Mouse (Mus musculus) heart, embryonic 12.5 days (tissue): ENCODE results near the gene Prkn. TPM values are rescaled to one million over a fixed set of nuclear protein-coding genes. Genes with fewer than 3 reads are reported as not detected.

ENCODE experiments used
- ATAC-seq: fragments of 200-750 bp; cut with Nextera tagmentation; 2 replicates; pipeline ENCODE4 v1.8.0; 2017; ENCODE audit warnings: moderate TSS enrichment, moderate library complexity; ENCODE audit not compliant: insufficient number of reproducible peaks, low FRiP score
- H3K27ac ChIP-seq: fragments of 300-500 bp; sonication (generic); 2 replicates; pipeline ENCODE4 v1.5.1; 2016; ENCODE audit warnings: mild to moderate bottlenecking, moderate library complexity; ENCODE audit not compliant: poor library complexity, severe bottlenecking
- H3K27me3 ChIP-seq: fragments of 300-500 bp; sonication (generic); replicated peaks from 2 replicates; pipeline ENCODE4 v1.6.1; 2016; ENCODE audit warnings: mild to moderate bottlenecking, moderate library complexity
- H3K36me3 ChIP-seq: fragments of 300-500 bp; sonication (generic); 2 replicates; pipeline ENCODE4 v1.6.1; 2016; ENCODE audit warnings: mild to moderate bottlenecking, moderate library complexity
- H3K4me1 ChIP-seq: fragments of 300-500 bp; sonication (generic); replicated peaks from 2 replicates; pipeline ENCODE4 v1.6.1; 2016; ENCODE audit warnings: mild to moderate bottlenecking
- H3K4me2 ChIP-seq: fragments of 300-500 bp; sonication (generic); 2 replicates; pipeline ENCODE4 v1.6.1; 2016; ENCODE audit warnings: mild to moderate bottlenecking, moderate library complexity
- H3K4me3 ChIP-seq: fragments of 300-500 bp; sonication (generic); 2 replicates; pipeline ENCODE4 v1.5.1; 2016; ENCODE audit warnings: mild to moderate bottlenecking
- H3K9ac ChIP-seq: fragments of 300-500 bp; sonication (generic); 2 replicates; pipeline ENCODE4 v1.6.1; 2016; ENCODE audit warnings: mild to moderate bottlenecking, moderate library complexity
- H3K9me3 ChIP-seq: fragments of 300-500 bp; sonication (generic); replicated peaks from 2 replicates; pipeline ENCODE4 v1.6.1; 2016; ENCODE audit warnings: mild to moderate bottlenecking, moderate library complexity
- WGBS: fragments of 180-500 bp; shearing (Covaris S2); methylation state at CpG from one replicate; pipeline ENCODE4 v1.1.7; 2016; 5-methylcytosine and 5-hydroxymethylcytosine counted together
- polyA plus RNA-seq: library from polyadenylated mRNA; unstranded; fragments of >200 nt; fragmentation: Nextera tagmentation; extraction: Ambion mirVana; gene quantifications from 2 replicates; pipeline ENCODE4 v1.2.1, GENCODE M21; 2016

The Prkn gene
- polyA plus RNA-seq, 1 experiment from 2014 or later: 1.5 TPM

DNA sequence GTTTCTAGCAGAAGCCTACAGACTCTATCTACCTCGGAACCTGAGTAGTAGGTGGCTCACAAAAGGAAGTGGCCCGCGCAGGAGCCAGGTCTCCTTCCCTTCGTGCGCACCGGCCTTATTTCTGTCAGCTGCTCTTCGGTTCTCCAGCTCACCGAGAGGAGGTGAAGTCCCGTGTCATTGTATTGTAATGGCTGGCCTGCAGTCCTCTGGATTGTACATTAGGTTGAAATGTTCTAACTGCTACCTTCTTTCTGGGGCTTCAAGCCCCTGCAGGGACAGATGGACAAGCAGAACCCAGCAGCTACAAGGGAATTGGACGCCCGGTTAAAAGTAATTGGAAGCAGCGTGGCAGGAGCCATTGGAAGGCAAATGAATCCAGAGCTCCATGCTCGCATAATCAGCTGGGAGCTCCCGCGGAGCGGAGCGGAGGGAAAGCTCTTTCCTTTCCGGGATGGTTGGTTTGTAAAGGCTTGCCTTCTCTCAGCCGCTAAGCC is 1072.7 kb downstream of the Prkn start:
- Histone ChIP-seq H3K9me3 (no peaks in the 10 kb centered on the region), H3K27me3 (peaks cover 35% of the 10 kb centered on the region), H3K4me2 (peak overlapping the region; percentile 78), H3K4me3 (peak overlapping the region; percentile 42), H3K4me1 (peaks cover 5% of the 10 kb centered on the region; the same call in 1 of the 2 replicates), H3K27ac (no peak overlapping the region), H3K9ac (peak overlapping the region; percentile 38; the same call in 1 of the 2 replicates), H3K36me3 (no peaks in the 10 kb centered on the region)
- WGBS: 2% methylated on average over 19 of the region's 19 CpGs
- ATAC-seq: no peak

DNA sequence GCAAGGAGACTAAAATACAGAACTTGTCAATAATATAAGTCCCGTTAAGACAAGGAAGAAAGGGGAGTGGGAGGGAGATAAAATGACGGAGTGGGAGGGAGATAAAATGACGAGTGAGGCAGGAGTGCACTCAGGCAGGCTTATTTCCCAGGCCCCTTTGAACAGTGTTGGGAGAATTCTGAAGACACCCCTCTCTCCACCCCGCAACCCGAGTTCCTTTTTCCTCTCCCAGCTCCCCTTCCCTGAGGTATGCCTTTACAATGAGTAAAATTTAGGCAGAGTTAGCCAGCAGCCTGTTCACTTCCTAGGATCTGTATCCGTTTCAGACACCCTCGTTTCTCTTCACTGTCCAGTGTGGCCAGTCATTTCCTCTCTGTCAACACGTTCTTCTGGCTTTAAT is 1073.4 kb downstream of the Prkn start:
- WGBS: 12% methylated on average over 8 of the region's 8 CpGs
- ATAC-seq: no peak
- Histone ChIP-seq H3K9ac (peak overlapping the region; percentile 47; the same call in 1 of the 2 replicates), H3K4me1 (peaks cover 5% of the 10 kb centered on the region; the same call in 1 of the 2 replicates), H3K36me3 (no peaks in the 10 kb centered on the region), H3K9me3 (no peaks in the 10 kb centered on the region), H3K4me2 (peak overlapping the region; percentile 56), H3K27me3 (peaks cover 35% of the 10 kb centered on the region), H3K4me3 (peak overlapping the region; percentile 22; the same call in 1 of the 2 replicates), H3K27ac (no peak overlapping the region)

DNA sequence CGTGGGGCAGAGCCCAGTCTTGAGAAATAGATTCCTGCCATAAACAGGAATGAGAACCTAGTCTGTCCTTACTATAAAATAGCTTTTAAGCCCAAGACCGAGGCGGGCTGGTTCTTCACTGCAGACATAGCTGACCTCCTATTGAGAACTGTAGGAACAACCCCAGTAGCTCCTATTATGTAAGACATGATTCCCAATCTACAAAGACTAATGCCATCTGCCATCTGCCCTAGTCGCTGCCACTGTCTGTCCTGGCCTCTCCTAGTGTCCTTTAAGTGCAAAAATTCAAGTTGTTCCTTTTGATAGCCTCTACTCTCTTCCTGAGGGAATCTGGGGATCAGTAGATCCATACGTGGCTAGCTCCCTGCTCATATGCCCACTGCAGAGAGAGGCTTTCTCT is 1074.3 kb downstream of the Prkn start:
- Histone ChIP-seq H3K4me2 (no peak overlapping the region), H3K4me1 (peaks cover 5% of the 10 kb centered on the region; the same call in 1 of the 2 replicates), H3K9ac (no peak overlapping the region), H3K4me3 (no peak overlapping the region), H3K36me3 (no peaks in the 10 kb centered on the region), H3K27me3 (peaks cover 35% of the 10 kb centered on the region), H3K9me3 (no peaks in the 10 kb centered on the region), H3K27ac (no peak overlapping the region)
- ATAC-seq: no peak
- 71% methylated on average over 5 of the region's 5 CpGs for WGBS

DNA sequence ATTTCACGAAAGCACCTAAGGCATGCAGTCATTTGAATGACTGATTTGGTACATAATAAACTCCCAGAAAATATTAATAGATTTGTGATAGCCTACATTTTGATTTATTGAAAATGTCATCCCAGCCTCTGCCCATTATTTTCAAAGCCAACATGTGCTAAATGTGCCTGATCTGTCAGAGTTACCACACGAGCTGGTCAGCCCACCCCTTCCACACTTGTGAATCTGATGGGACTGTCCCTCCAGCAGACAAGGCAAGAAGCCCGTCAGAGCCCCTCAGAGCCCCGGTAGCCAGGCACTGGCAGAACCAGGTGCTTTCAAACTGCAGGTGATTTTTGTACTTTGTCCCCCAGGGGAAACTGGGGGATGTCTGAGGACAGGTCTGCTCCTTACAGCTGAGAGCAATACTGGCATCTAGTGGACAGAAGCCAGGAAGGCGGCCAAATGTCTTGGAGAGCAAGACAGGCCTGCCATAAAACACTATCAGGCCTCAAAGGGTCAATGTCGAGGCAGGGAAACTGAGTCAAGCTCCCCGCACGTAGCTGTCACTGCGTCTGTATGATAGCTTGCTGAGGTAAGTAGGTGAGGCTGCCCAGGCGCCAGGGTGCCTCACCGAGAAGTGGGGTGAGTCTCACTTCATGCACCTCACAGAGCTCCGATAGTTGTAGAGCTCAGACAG is 1078.1 kb downstream of the Prkn start:
- ATAC-seq: no peak
- peaks cover 23% of the 10 kb centered on the region for H3K27me3 ChIP-seq
- H3K4me2 ChIP-seq: no peak overlapping the region
- H3K4me3 ChIP-seq: no peak overlapping the region
- H3K9me3 ChIP-seq: 0 out of 2 replicates have a peak, but pooled peaks cover 3% of the 10 kb centered on the region
- H3K9ac ChIP-seq: no peak overlapping the region
- H3K36me3 ChIP-seq: no peaks in the 10 kb centered on the region
- H3K4me1 ChIP-seq: peaks cover 5% of the 10 kb centered on the region; the same call in 1 of the 2 replicates
- no peak overlapping the region for H3K27ac ChIP-seq
- WGBS: 46% methylated on average over 12 of the region's 12 CpGs

DNA sequence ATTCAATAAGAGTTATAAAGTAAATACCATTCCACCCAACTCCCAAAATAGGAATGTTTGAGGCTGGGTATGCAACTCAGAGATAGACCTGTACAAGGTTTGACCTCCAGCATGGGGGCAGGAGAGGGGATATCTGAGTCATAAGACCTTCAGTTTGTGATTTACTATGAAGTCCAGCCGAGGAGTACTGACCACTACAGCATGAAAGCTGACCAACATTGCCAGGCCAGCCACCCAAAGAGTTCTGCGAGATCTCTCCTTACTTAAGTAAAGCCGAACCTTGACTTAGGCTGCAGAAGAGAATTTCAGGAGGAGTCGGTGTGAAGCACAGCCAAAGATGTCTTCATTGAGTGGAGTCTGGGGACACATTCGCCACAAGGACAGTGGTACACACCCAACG is 1079.4 kb downstream of the Prkn start:
- no peaks in the 10 kb centered on the region for H3K4me1 ChIP-seq
- no peak overlapping the region for H3K27ac ChIP-seq
- no peak overlapping the region for H3K4me2 ChIP-seq
- 78% methylated on average over 6 of the region's 6 CpGs for WGBS
- H3K9me3 ChIP-seq: 0 out of 2 replicates have a peak, but pooled peaks cover 3% of the 10 kb centered on the region
- no peak overlapping the region for H3K4me3 ChIP-seq
- peaks cover 17% of the 10 kb centered on the region for H3K27me3 ChIP-seq
- no peak for ATAC-seq
- H3K9ac ChIP-seq: no peak overlapping the region
- no peaks in the 10 kb centered on the region for H3K36me3 ChIP-seq

DNA sequence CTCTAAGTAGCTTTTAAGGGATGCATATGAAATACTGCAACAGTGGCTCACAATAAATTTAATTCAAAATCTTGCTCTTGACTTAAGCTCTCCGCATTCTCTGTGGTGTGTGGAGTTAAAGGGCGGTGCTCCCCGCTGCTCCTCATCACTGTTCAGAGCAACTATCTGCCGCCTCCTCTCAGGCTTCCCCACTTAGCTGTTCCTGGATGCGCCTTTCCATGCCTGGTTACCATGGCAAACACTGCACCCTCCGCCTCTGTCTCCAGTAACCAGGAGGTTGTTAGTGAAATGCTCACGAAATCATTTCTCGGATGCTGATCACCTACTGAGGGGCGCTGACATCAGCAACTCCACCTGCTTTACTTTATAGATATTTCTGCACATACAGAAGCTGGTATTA is 1080.8 kb downstream of the Prkn start:
- no peaks in the 10 kb centered on the region for H3K4me1 ChIP-seq
- H3K36me3 ChIP-seq: no peaks in the 10 kb centered on the region
- no peak for ATAC-seq
- H3K4me3 ChIP-seq: no peak overlapping the region
- H3K9me3 ChIP-seq: 0 out of 2 replicates have a peak, but pooled peaks cover 3% of the 10 kb centered on the region
- 78% methylated on average over 9 of the region's 9 CpGs for WGBS
- H3K27me3 ChIP-seq: peaks cover 6% of the 10 kb centered on the region
- no peak overlapping the region for H3K27ac ChIP-seq
- no peak overlapping the region for H3K9ac ChIP-seq
- no peak overlapping the region for H3K4me2 ChIP-seq

DNA sequence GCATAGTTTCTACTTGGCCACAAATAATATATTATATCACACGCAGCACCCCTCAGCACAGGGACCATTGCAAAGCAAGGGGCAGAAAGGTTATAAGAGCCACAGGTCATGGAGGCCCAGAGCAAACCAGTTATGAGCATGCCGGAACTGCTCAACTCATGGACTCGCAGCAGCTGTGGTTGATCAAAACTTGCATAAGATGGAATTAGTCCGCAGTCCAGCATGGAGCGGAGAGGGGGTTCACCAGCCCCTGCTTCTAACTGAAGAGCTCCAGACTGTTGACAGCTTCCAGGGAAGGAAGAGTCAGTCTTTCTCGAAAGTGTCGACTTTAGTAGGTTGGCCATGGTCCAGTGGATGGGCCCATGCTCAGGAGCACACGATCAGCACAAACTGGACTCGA is 1083.8 kb downstream of the Prkn start:
- no peak overlapping the region for H3K4me3 ChIP-seq
- no peak overlapping the region for H3K4me2 ChIP-seq
- H3K27ac ChIP-seq: no peak overlapping the region
- 0 out of 2 replicates have a peak, but pooled peaks cover 3% of the 10 kb centered on the region for H3K9me3 ChIP-seq
- H3K4me1 ChIP-seq: no peaks in the 10 kb centered on the region
- WGBS: 84% methylated on average over 9 of the region's 9 CpGs
- no peak for ATAC-seq
- no peaks in the 10 kb centered on the region for H3K36me3 ChIP-seq
- H3K9ac ChIP-seq: no peak overlapping the region
- no peaks in the 10 kb centered on the region; the same call in 1 of the 2 replicates for H3K27me3 ChIP-seq

DNA sequence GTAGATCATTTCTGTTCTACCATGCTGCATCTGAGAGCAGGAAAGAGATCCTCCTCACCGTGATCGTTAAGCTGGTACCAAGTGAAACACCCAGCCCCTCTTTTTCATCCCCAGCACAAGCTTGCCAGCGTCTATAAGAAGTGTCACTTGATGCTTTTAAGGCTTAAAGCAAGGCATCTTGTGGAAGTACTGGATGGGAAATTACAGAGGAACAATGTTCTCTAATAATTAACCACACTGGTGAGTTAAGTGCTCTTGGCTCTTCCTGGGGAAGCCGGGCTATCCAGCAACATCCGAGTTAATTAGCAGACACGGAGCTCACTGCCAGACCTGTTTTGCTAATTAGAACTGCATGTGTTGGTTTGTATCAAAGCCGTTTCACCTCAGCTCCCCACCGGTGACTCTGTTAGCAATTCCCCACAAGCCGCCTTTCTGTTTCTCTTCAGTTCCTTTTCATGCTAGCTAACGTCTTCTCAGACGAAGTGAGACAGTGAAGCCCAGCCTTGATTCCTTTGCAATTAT is 1086.7 kb downstream of the Prkn start:
- no peak for ATAC-seq
- H3K27ac ChIP-seq: no peak overlapping the region
- no peak overlapping the region for H3K9ac ChIP-seq
- H3K27me3 ChIP-seq: no peaks in the 10 kb centered on the region; the same call in 1 of the 2 replicates
- WGBS: 60% methylated on average over 11 of the region's 11 CpGs
- no peak overlapping the region for H3K4me3 ChIP-seq
- H3K4me2 ChIP-seq: no peak overlapping the region
- H3K36me3 ChIP-seq: no peaks in the 10 kb centered on the region
- no peaks in the 10 kb centered on the region for H3K4me1 ChIP-seq
- peaks cover 9% of the 10 kb centered on the region for H3K9me3 ChIP-seq

DNA sequence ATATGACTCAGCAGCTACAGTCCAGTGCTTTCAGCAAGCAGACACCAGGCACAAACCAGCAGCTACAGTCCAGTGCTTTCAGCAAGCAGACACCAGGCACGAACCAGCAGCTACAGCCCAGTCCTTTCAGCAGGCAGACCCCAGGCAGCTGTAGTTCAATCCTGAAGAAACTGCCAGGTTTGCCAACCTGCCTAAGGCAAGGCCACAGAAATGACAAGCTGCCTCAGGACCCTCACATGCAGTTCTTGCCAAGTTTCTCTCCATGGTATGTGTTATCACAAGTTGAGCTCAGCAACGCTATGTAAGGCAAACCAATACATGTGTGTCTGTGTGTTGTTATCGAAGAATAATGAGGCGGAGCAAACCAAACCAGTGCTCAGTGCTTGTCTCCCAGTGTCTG is 1091.5 kb downstream of the Prkn start:
- no peak for ATAC-seq
- Histone ChIP-seq H3K9me3 (peaks cover 5% of the 10 kb centered on the region), H3K4me2 (no peak overlapping the region), H3K27ac (no peak overlapping the region), H3K4me1 (no peaks in the 10 kb centered on the region), H3K9ac (no peak overlapping the region), H3K4me3 (no peak overlapping the region), H3K27me3 (0 out of 2 replicates have a peak, but pooled peaks cover 3% of the 10 kb centered on the region), H3K36me3 (no peaks in the 10 kb centered on the region)
- 86% methylated on average over 4 of the region's 4 CpGs for WGBS

DNA sequence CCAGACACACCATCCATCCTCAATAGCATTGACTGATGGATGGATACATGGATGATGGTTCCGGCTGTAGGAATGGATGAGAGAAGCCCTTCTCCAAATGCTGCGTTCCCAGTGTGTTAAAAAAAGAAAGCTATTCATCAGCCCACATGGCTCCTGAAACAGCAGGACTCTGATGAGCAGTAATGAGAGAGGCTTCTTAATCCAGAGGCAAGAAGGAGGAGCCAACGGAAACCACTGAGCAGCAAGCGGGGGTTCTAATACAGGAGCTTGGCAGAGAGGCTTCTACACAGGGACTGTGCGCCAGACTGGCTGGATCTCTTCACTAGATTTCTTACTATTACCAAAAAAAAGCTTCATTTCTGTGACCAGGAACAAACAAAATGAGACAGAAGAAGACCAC is 1093.6 kb downstream of the Prkn start:
- H3K9ac ChIP-seq: no peak overlapping the region
- no peaks in the 10 kb centered on the region for H3K4me1 ChIP-seq
- 64% methylated on average over 5 of the region's 5 CpGs for WGBS
- ATAC-seq: no peak
- no peak overlapping the region for H3K4me2 ChIP-seq
- H3K36me3 ChIP-seq: no peaks in the 10 kb centered on the region
- no peak overlapping the region for H3K4me3 ChIP-seq
- H3K27ac ChIP-seq: no peak overlapping the region
- 0 out of 2 replicates have a peak, but pooled peaks cover 3% of the 10 kb centered on the region for H3K27me3 ChIP-seq
- peaks cover 5% of the 10 kb centered on the region for H3K9me3 ChIP-seq

DNA sequence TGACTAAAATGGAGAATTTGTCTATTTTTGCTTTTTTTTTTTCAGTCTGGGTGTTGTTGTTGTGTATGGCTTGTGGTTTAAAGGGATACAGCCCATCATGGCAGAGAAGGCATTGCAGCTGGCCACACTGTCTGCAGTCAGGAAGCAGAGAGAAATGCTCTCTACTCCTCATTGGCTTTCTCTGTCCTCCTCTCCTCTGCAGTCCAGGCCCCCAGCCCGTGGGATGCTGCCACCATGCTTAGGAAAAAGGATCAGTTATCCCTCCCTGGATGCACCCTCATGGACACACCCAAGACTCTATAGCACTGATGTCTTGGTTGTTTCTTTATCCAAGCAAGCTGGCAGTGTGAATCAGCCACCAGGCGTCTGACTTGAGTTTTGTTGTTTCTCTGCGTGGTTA is 1107.3 kb downstream of the Prkn start:
- WGBS: 76% methylated on average over 3 of the region's 3 CpGs

More for the DNA sequence above, 1107.3 kb downstream of the Prkn start:
- no peaks in the 10 kb centered on the region for H3K9me3 ChIP-seq
- no peaks in the 10 kb centered on the region for H3K36me3 ChIP-seq
- ATAC-seq: no peak
- no peak overlapping the region for H3K4me2 ChIP-seq
- H3K4me1 ChIP-seq: no peaks in the 10 kb centered on the region
- H3K4me3 ChIP-seq: no peak overlapping the region
- H3K9ac ChIP-seq: no peak overlapping the region
- 0 out of 2 replicates have a peak, but pooled peaks cover 4% of the 10 kb centered on the region for H3K27me3 ChIP-seq
- H3K27ac ChIP-seq: no peak overlapping the region
